Mouse (Mus musculus) kidney, adult 10 weeks (tissue): Measurements from ENCODE around the gene Rxfp4. TPM values are rescaled to one million over a fixed set of nuclear protein-coding genes. Genes with fewer than 3 reads are reported as not detected.

Experiments used
- polyA plus RNA-seq: library from polyadenylated mRNA; stranded (reverse); fragments of 350-450 nt; fragmentation: Illumina TruSeq; extraction: RNeasy Lipid Tissue Mini Kit (QIAGEN cat#74804); gene quantifications from one replicate; pipeline ENCODE4 v1.2.3, GENCODE M21; 2014; ENCODE audit warnings: low read depth, low replicate concordance

The Rxfp4 gene
- polyA plus RNA-seq: not detected

DNA sequence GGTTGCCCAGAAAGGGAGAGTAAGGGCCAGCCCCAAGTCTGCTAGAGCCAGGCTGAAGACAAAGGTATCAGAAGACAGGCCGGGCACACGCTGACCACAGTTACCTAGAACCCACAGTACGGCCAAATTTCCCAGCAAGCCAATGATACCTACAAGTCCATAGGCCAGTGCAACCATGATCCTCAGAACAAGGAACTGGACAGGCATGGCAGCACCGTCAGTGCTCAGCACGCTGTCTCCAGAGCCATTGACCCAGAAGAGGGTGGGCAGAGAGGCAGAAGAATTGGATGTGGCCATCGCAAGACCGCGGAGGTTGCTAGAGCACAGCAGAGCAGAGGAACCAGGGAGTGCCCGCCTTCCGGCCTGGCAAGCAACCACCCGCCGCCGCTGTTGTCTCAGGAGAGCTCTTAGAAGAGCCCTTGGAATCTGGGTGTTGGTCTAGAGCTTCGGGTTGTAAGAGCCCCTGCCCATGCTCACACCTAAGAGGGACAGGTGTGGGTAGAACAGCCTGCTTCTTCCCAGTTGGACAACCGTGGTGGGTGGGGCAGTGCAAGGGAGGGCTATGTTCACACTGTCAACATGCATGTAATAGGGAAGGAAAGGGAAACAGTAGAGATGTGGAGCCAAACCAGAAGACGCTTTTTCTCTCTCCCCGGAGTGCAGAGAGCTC lies at the start of gene Rxfp4:
Gene Rxfp4, minus strand, starts transcription at position 297 of the 670 bp plus-strand sequence.

DNA sequence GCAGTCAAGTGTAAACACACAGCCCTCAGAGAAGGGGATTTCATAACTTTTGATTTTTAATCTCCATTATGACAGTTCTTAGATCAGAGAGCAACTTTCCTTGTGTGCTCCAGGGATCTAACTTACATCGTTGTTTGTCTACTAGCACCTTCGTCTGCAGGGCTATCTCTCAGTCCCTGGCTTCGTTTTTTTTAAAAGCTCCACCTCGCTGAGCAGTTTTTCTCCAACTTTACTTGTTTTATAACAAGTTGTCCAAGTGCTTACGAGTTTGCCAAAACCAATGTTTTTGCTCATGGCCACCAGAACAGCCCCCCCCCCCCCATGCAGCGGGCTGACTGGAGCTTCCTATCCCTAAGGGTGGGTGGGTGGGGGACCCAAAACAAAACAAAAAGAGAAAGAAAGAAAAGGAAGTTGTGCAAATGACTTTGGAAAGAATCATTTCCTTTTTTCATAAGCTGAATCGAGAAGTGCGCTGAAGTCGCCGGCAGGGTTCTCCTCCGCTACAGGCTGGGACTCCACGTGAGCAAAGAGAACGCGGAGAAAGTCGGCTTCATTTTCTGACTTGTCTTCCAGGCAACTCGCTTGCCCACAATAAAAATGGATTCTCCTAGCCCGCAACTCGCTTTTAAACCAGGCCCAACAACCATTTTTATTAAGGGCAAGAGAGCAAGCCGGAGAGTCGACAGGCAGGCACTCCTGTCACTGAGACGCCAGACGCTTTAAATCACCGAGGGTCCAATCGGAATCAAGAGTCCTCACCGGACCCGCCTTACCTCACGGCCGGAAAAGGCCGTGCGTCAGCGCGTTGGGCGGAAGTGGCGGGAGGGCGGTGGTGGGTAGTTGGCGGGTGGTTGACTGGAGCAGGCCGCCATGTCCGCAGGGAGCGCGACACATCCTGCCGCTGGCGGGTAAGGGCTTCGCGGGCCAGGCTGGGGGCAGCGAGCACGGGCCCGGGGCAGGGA lies 32.3 kb upstream of the Rxfp4 start, which contains the start of gene Khdc4:
Gene Khdc4, plus strand, starts transcription at position 824 of the 962 bp plus-strand sequence.

DNA sequence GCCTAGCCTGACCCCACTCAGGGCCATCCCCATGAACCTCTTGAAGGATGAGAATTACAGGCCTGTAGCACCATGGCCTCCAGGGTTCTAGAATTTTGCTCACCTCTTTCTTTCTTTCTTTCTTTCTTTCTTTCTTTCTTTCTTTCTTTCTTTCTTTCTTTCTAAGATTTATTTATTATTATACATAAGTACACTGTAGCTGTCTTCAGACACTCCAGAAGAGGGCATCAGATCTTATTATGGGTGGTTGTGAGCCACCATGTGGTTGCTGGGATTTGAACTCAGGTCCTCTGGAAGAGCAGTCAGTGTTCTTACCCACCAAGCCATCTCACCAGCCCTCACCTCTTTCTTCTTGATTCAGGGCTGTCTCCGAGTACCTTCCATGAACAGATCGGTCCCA lies 47.3 kb downstream of the Rxfp4 start, which contains the start of gene Arhgef2:
Gene Arhgef2, plus strand, starts transcription at position 301 of the 400 bp plus-strand sequence.

Other genes starting within 250 kb of the Rxfp4 start
- 1.9 TPM for gene Pmf1, start 242.8 kb downstream of the Rxfp4 start, polyA plus RNA-seq
- gene Slc25a44, start 228.0 kb downstream of the Rxfp4 start, polyA plus RNA-seq: 13.4 TPM
- 77.3 TPM for gene Sema4a, start 192.0 kb downstream of the Rxfp4 start, polyA plus RNA-seq
- gene Lmna, start 143.2 kb downstream of the Rxfp4 start, polyA plus RNA-seq: 2.7 TPM
- gene Mex3a, start 120.7 kb downstream of the Rxfp4 start, polyA plus RNA-seq: 0.57 TPM
- gene Rab25, start 104.8 kb downstream of the Rxfp4 start, polyA plus RNA-seq: 2.4 TPM
- gene Lamtor2, start 100.1 kb downstream of the Rxfp4 start, polyA plus RNA-seq: 7.3 TPM
- gene Ubqln4, start 99.4 kb downstream of the Rxfp4 start, polyA plus RNA-seq: 19.4 TPM
- 22.5 TPM for gene Ssr2, start 77.3 kb downstream of the Rxfp4 start, polyA plus RNA-seq
- 11.2 TPM for gene Arhgef2, start 47.2 kb downstream of the Rxfp4 start, polyA plus RNA-seq
- gene Khdc4, start 32.7 kb upstream of the Rxfp4 start, polyA plus RNA-seq: 52.6 TPM
- 11.8 TPM for gene Rit1, start 63.7 kb upstream of the Rxfp4 start, polyA plus RNA-seq
- 24.0 TPM for gene Syt11, start 122.0 kb upstream of the Rxfp4 start, polyA plus RNA-seq
- gene Gon4l, start 182.1 kb upstream of the Rxfp4 start, polyA plus RNA-seq: 8.4 TPM